Mouse (Mus musculus) lung, embryonic 15.5 days (tissue): ENCODE results near the gene Fgfr2. TPM values are rescaled to one million over a fixed set of nuclear protein-coding genes. Genes with fewer than 3 reads are reported as not detected.

ENCODE experiments used
- ATAC-seq: fragments of 200-750 bp; cut with Nextera tagmentation; 2 replicates; pipeline ENCODE4 v1.8.0; 2017; ENCODE audit warnings: moderate number of reproducible peaks, borderline replicate concordance; ENCODE audit not compliant: low FRiP score, low TSS enrichment; ENCODE audit errors: extremely low read depth
- H3K27ac ChIP-seq: fragments of 300-500 bp; sonication (generic); 2 replicates; pipeline ENCODE4 v1.5.1; 2015; ENCODE audit warnings: moderate library complexity, mild to moderate bottlenecking, inconsistent platforms
- H3K27me3 ChIP-seq: fragments of 300-500 bp; sonication (generic); 2 replicates; pipeline ENCODE4 v1.6.1; 2015; ENCODE audit warnings: inconsistent platforms
- H3K36me3 ChIP-seq: fragments of 300-500 bp; sonication (generic); 2 replicates; pipeline ENCODE4 v1.6.1; 2015; ENCODE audit warnings: inconsistent platforms
- H3K4me1 ChIP-seq: fragments of 300-500 bp; sonication (generic); 2 replicates; pipeline ENCODE4 v1.6.1; 2015; ENCODE audit warnings: inconsistent platforms
- H3K4me2 ChIP-seq: fragments of 300-500 bp; sonication (generic); 2 replicates; pipeline ENCODE4 v1.6.1; 2015; ENCODE audit warnings: inconsistent platforms, mild to moderate bottlenecking, moderate library complexity
- H3K4me3 ChIP-seq: fragments of 300-500 bp; sonication (generic); 2 replicates; pipeline ENCODE4 v1.5.1; 2015; ENCODE audit warnings: mild to moderate bottlenecking, inconsistent platforms
- H3K9ac ChIP-seq: fragments of 300-500 bp; sonication (generic); 2 replicates; pipeline ENCODE4 v1.6.1; 2015; ENCODE audit warnings: inconsistent platforms
- H3K9me3 ChIP-seq: fragments of 300-500 bp; sonication (generic); 2 replicates; pipeline ENCODE4 v1.6.1; 2016; ENCODE audit warnings: inconsistent platforms
- WGBS: fragments of 180-500 bp; shearing (Covaris S2); methylation state at CpG from one replicate; pipeline ENCODE4 v1.1.7; 2015; 5-methylcytosine and 5-hydroxymethylcytosine counted together
- polyA plus RNA-seq: library from polyadenylated mRNA; unstranded; fragments of >200 nt; fragmentation: Nextera tagmentation; extraction: Ambion mirVana; gene quantifications from 2 replicates; pipeline ENCODE4 v1.2.1, GENCODE M21; 2015

The Fgfr2 gene
- polyA plus RNA-seq, 1 experiment from 2014 or later = 160 TPM

DNA sequence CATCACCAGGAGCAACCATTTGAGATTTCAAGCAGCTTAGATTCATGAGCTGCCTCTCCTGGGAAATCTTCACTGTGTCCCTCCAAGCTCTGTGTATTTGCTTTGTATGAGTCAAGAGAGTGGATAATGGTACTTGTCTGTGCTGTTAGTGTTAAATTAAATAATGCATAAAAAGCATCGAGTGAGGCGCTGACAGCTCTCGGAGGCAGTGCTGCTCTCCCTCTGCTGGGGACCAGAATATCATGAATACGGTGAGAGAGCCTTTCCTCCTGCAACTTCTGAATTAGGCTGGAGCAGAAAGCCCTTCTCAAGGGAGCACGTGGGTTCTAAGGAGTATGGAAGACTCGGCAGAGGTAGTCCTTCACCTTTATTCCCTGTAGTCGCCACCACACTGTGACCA, 998.2 kb downstream of the Fgfr2 start:
- 40% methylated on average over 7 of the region's 7 CpGs for WGBS
- Histone ChIP-seq H3K9me3 (no peaks in the 10 kb centered on the region), H3K4me2 (no peak overlapping the region), H3K27ac (no peak overlapping the region), H3K36me3 (no peaks in the 10 kb centered on the region), H3K4me3 (no peak overlapping the region), H3K4me1 (no peaks in the 10 kb centered on the region), H3K27me3 (no peaks in the 10 kb centered on the region), H3K9ac (no peak overlapping the region)
- no peak for ATAC-seq

DNA sequence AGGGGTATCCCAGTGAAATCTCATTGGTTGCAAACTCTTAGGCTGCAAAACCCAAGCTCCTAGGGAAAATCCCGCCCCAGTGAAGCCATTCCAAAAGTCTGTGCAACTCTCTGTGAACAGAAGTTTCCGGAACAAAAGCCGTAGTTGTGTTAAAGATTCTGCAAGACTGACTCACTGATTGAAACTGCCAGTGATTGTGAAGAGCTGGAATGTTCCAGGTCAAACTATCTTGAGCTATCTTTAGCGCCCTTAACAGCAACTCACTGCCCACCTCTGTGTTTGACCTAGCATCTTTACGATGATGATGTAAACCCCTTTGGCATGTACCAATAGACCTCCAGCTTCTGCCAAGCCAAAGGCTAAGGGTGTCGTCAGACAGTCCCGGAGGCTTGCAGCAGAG, 999.9 kb downstream of the Fgfr2 start:
- H3K4me1 ChIP-seq = no peaks in the 10 kb centered on the region
- no peaks in the 10 kb centered on the region for H3K9me3 ChIP-seq
- no peaks in the 10 kb centered on the region for H3K27me3 ChIP-seq
- no peak for ATAC-seq
- no peak overlapping the region for H3K9ac ChIP-seq
- no peak overlapping the region for H3K27ac ChIP-seq
- H3K36me3 ChIP-seq = no peaks in the 10 kb centered on the region
- H3K4me2 ChIP-seq = no peak overlapping the region
- 53% methylated on average over 7 of the region's 7 CpGs for WGBS
- H3K4me3 ChIP-seq = no peak overlapping the region

DNA sequence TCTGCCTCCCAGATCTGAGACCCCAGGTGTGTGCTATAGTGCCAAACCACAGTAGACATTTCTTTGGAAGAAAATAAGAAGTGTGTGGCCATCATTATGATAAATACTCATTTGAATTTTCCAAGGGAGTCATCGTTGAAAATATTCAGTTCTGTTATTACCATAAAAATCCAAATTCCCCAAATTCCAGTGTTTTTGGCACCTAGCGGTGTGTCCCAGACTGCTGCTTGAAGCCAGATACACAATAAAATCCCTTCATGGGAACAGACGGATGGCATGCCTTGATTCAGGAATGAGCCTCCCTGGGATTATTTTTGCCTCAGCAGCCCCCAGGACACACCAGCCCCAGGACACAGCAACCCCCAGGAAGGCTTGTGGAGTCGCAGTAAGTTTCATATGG, 1003.3 kb downstream of the Fgfr2 start:
- no peak overlapping the region for H3K4me3 ChIP-seq
- H3K36me3 ChIP-seq = no peaks in the 10 kb centered on the region
- no peaks in the 10 kb centered on the region for H3K4me1 ChIP-seq
- WGBS = 76% methylated on average over 4 of the region's 4 CpGs
- no peaks in the 10 kb centered on the region for H3K9me3 ChIP-seq
- H3K4me2 ChIP-seq = no peak overlapping the region
- no peaks in the 10 kb centered on the region for H3K27me3 ChIP-seq
- no peak overlapping the region for H3K9ac ChIP-seq
- no peak overlapping the region for H3K27ac ChIP-seq
- no peak for ATAC-seq

DNA sequence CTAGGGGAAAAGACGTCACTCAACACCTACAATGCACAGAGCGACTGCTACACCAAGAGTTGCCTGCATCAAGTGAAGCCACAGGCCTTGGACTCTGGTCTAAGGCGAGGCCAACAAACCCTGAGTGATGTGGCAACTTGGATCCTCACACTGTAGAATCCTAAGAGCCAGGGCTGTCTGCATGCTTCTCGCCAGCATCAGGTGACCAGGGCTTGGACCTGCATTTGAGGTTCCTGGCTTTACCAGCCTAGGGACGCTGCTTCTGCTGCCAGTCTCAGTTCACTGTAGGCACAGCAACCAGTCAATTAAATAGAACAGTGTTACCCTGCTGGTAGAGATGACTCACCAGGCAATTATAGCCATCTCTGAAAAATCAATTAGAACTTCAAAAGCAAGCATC, 1011.4 kb downstream of the Fgfr2 start:
- Histone ChIP-seq H3K9me3 (no peaks in the 10 kb centered on the region), H3K4me3 (no peak overlapping the region), H3K4me2 (no peak overlapping the region), H3K9ac (no peak overlapping the region), H3K27ac (no peak overlapping the region), H3K27me3 (no peaks in the 10 kb centered on the region), H3K36me3 (no peaks in the 10 kb centered on the region), H3K4me1 (no peaks in the 10 kb centered on the region)
- 78% methylated on average over 5 of the region's 5 CpGs for WGBS
- no peak for ATAC-seq

DNA sequence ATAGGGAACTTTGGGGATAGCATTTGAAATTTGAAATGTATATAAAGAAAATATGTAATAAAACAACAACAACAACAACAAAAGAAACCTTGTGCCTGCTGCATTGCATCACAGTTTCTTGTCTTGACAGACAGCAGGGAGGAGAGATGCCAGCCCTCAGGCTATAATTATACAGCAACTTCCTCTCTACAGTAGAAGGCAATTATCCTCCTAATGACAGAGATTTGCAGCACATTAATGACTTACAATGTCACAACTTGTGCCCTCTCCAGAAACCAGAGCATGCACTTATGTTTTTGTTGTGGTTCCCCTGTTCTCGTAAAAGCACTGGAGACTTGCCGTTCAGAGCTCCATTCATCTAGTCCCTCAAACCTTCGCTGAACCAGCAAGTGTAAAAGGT, 1012.8 kb downstream of the Fgfr2 start:
- Histone ChIP-seq H3K36me3 (no peaks in the 10 kb centered on the region), H3K4me1 (no peaks in the 10 kb centered on the region), H3K9me3 (no peaks in the 10 kb centered on the region), H3K4me3 (no peak overlapping the region), H3K27ac (no peak overlapping the region), H3K4me2 (no peak overlapping the region), H3K9ac (no peak overlapping the region), H3K27me3 (no peaks in the 10 kb centered on the region)
- ATAC-seq = no peak
- WGBS = 84% methylated on average over 3 of the region's 3 CpGs

DNA sequence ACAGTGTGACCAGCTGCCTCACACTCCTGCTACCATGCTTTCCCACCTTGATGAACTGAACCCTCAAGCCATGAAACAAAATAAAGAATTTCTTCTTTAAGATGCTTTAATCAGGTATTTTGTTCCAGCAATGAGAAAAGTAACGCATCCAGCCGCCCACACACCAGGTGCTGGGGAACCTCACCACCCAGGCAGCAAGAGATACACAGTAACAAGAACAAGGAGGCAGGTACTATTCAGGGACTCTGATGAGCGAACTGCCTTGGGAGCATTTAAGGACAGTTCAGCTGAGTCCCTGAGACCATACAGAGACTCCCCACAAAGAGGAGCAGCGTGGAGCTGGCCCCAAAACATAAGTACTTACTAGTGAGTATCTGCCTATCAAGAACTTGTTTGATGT, 1016.3 kb downstream of the Fgfr2 start:
- Histone ChIP-seq H3K9ac (no peak overlapping the region), H3K4me3 (no peak overlapping the region), H3K9me3 (no peaks in the 10 kb centered on the region), H3K36me3 (no peaks in the 10 kb centered on the region), H3K4me2 (no peak overlapping the region), H3K4me1 (no peaks in the 10 kb centered on the region), H3K27me3 (no peaks in the 10 kb centered on the region), H3K27ac (no peak overlapping the region)
- WGBS = 76% methylated on average over 4 of the region's 4 CpGs
- ATAC-seq = no peak

DNA sequence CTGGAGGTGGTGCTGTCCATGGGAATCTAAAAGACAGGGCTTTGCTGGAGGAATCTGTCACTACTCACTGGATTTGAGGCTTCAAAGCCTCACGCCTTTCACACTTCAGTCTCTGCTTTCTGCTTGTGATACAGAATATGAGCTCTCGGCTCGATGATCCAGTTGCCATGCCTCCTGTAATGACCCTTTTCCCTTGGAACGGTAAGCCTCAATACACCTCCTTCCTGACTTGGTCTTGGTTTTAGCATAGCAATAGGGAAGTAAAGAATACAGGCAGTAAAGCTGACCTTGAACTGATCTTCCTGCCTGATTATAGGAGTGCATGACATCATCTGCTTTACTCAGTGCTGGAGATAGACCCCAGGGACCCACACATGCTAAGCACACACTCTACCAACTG, 1017.8 kb downstream of the Fgfr2 start:
- no peaks in the 10 kb centered on the region for H3K27me3 ChIP-seq

DNA sequence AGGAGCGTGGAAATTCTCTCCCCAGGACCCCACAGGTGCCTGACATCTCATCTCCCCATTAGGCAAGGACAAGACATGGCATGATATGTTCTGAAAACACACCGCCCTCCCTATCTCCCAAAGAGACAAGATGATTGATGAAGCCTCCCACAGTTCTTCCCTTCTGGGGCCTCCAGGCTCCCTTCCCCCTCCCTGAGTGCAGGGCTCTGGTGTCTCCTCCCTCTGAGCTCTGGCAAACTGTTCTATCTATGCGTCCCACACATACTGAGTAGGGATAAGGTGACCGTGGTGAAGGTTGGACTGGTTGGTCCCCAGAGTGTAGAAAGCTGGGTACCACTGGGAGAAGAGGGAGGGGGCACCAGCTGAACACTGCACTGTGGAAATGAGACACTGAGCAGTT, 1024.7 kb downstream of the Fgfr2 start:
- Histone ChIP-seq H3K9ac (no peak overlapping the region), H3K36me3 (no peaks in the 10 kb centered on the region), H3K4me2 (no peak overlapping the region), H3K27me3 (no peaks in the 10 kb centered on the region), H3K9me3 (no peaks in the 10 kb centered on the region), H3K4me3 (no peak overlapping the region), H3K4me1 (no peaks in the 10 kb centered on the region), H3K27ac (no peak overlapping the region)
- 15% methylated on average over 4 of the region's 4 CpGs for WGBS
- no peak for ATAC-seq

More for the DNA sequence above, 1017.8 kb downstream of the Fgfr2 start:
- no peak overlapping the region for H3K9ac ChIP-seq
- H3K4me1 ChIP-seq = no peaks in the 10 kb centered on the region
- 70% methylated on average over 4 of the region's 4 CpGs for WGBS
- ATAC-seq = no peak
- no peak overlapping the region for H3K27ac ChIP-seq
- no peaks in the 10 kb centered on the region for H3K36me3 ChIP-seq
- H3K4me3 ChIP-seq = no peak overlapping the region
- no peak overlapping the region for H3K4me2 ChIP-seq
- no peaks in the 10 kb centered on the region for H3K9me3 ChIP-seq

DNA sequence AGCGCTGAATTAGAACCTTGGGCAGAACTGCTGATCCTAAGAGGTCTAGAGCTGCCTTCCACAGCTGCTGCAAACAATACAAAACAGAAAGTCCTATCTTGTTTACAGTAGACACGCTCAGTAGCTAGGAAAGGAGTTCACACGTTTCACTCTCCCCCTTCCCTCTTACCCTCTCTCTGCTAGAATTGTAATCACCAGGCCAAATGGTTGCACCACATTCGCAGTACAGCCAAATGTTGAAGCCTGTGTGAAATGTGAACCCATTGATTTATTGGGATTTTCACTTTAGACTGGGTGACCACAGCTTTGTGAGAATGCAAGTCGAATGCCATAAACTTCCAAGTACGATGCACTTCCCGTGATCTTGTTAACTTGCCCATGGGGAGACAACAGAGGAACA, 1028.5 kb downstream of the Fgfr2 start:
- Histone ChIP-seq H3K36me3 (no peaks in the 10 kb centered on the region), H3K4me3 (no peak overlapping the region), H3K4me1 (no peaks in the 10 kb centered on the region), H3K4me2 (no peak overlapping the region), H3K9ac (no peak overlapping the region), H3K27ac (no peak overlapping the region), H3K9me3 (no peaks in the 10 kb centered on the region), H3K27me3 (no peaks in the 10 kb centered on the region)
- ATAC-seq = no peak
- WGBS = 49% methylated on average over 7 of the region's 7 CpGs

DNA sequence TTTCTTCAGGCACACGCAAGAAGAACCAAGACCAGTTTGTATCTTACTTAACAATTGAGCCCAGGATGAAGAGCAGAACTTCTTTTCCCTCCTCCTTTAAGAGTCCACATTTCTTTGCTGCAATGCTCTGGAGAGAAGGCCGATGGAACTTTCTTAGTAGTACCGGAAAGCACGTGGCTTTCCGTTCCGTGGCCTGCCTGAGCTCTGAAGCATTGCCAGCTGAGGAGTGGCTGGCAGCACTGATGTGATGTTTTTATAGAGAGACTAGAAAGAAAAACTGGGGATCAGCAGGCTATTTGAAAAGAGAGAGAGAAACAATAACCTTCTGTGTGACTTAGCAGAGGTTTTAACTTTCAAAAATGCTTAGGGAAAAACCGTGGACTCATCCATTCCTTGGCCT, 1031.6 kb downstream of the Fgfr2 start:
- no peaks in the 10 kb centered on the region for H3K4me1 ChIP-seq
- H3K9me3 ChIP-seq = no peaks in the 10 kb centered on the region
- H3K4me2 ChIP-seq = no peak overlapping the region
- 90% methylated on average over 7 of the region's 7 CpGs for WGBS
- H3K27ac ChIP-seq = no peak overlapping the region
- no peak overlapping the region for H3K4me3 ChIP-seq
- no peaks in the 10 kb centered on the region for H3K36me3 ChIP-seq
- no peak overlapping the region for H3K9ac ChIP-seq
- H3K27me3 ChIP-seq = no peaks in the 10 kb centered on the region
- no peak for ATAC-seq

DNA sequence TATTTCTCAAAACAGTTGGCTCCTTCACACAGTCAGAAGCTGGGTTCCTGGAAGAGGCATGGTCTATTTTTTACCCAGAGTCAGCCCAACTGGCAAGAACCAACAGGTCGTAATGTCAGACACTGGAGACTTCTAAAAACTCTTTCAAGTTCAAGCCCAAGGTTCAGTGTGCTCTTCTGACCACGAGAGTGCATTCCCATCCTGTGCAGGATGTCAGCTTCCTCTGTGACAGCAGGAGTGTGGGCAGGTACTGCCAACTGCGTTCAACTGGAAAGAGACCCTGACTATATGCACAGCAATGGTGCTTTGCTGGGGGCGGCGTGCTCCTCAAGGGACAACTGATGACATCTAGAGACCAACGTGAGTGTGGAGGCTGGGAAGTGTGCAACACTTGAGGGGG, 1034.5 kb downstream of the Fgfr2 start:
- H3K27ac ChIP-seq = no peak overlapping the region
- no peaks in the 10 kb centered on the region for H3K9me3 ChIP-seq
- no peak overlapping the region for H3K9ac ChIP-seq
- no peaks in the 10 kb centered on the region for H3K4me1 ChIP-seq
- H3K4me3 ChIP-seq = no peak overlapping the region
- no peak for ATAC-seq
- H3K36me3 ChIP-seq = no peaks in the 10 kb centered on the region
- H3K27me3 ChIP-seq = no peaks in the 10 kb centered on the region
- 67% methylated on average over 6 of the region's 6 CpGs for WGBS
- H3K4me2 ChIP-seq = no peak overlapping the region

DNA sequence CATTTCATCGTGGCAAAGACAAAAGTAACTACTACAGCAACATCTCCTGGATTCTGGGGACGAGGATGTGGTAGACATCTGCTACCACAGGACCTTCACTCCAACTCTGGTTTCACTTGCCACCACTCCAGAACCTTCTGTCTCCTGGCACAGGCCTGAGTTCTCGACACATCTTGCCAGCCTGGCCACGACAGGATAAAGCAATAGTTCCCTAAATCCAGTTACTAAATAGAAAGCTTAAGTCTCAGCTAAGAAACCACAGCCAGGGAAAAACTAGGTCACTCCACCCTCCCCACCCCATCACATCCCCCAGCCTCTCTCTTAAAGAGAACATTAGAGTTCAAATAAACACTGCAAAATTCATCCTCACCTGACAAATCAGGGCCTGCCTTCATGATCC, 1035.0 kb downstream of the Fgfr2 start:
- H3K9ac ChIP-seq = no peak overlapping the region
- H3K9me3 ChIP-seq = no peaks in the 10 kb centered on the region
- no peaks in the 10 kb centered on the region for H3K36me3 ChIP-seq
- H3K27ac ChIP-seq = no peak overlapping the region
- H3K4me2 ChIP-seq = no peak overlapping the region
- H3K4me1 ChIP-seq = no peaks in the 10 kb centered on the region
- H3K27me3 ChIP-seq = no peaks in the 10 kb centered on the region
- no peak for ATAC-seq
- WGBS = 68% methylated on average over 4 of the region's 4 CpGs
- no peak overlapping the region for H3K4me3 ChIP-seq

DNA sequence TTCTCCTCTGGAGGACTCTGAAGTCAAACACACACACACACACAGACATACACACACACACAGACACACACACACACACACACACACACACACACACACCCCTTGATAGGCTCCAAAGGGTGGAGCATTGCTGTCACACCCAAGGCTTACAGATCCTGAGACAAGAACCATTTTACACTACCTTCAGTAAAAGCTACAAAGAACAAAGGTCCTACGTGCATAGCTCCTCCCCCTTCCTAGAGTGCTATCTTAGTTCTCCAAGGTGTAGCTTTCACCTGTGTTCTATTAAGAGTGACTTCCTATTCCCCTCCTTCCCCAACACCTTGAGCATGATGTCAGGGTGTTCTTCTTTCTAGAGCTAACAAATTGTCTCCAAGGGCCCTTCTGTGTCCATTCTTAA, 1047.3 kb downstream of the Fgfr2 start:
- H3K9ac ChIP-seq = no peak overlapping the region
- ATAC-seq = no peak
- H3K27ac ChIP-seq = no peak overlapping the region
- H3K4me2 ChIP-seq = no peak overlapping the region
- WGBS = 48% methylated on average over 1 of the region's 1 CpGs
- H3K4me1 ChIP-seq = no peaks in the 10 kb centered on the region
- no peaks in the 10 kb centered on the region for H3K27me3 ChIP-seq
- H3K4me3 ChIP-seq = no peak overlapping the region
- H3K36me3 ChIP-seq = no peaks in the 10 kb centered on the region
- H3K9me3 ChIP-seq = no peaks in the 10 kb centered on the region
